Mouse (Mus musculus): Measurements from ENCODE around the gene Tor1b. TPM values are rescaled to one million over a fixed set of nuclear protein-coding genes. Genes with fewer than 3 reads are reported as not detected.
A peak's percentile ranks its signal among the peaks of the same experiment; 100 is the strongest.

Tor1b gene
- total and polyA plus RNA-seq, 3 experiments, result 33.0 to 55.6 (median 36.9) TPM

GRCm38 (mm10) chr2:31002857-31003256 is 50.1 kb downstream of the Tor1b start:
- DNase-seq (ENCODE audit: low read depth, low spot score), result no peak
- H3K27me3 ChIP-seq (ENCODE audit: control insufficient read depth in 1 of 2, insufficient read depth in 2 of 2, low read length in 2 of 2), result no peaks in the 10 kb centered on the region
- H3K36me3 ChIP-seq (ENCODE audit: control insufficient read depth in 1 of 2, insufficient read depth in 2 of 2, low read length in 2 of 2), result peaks cover 0 to 9% of the 10 kb centered on the region in 2 experiments; a peak in 2 of 4 replicates
- TF ChIP-seq NELFE (IDR thresholded peaks at IDR 0.05; ENCODE audit: low read depth, low read length) (no peak), USF2 (IDR thresholded peaks at IDR 0.05; ENCODE audit: borderline replicate concordance in 1 of 2, insufficient read depth in 1 of 2, low read depth in 1 of 2, low read length in 2 of 2) (no peak), MYC (IDR thresholded peaks at IDR 0.05; ENCODE audit: low read depth, low read length) (no peak), EP300 (IDR thresholded peaks at IDR 0.05; ENCODE audit: low read depth in 1 of 2, low read length in 2 of 2) (no peak), HCFC1 (IDR thresholded peaks at IDR 0.05; ENCODE audit: low read depth, low read length) (no peak)
- no peaks in the 10 kb centered on the region for H3K9me3 ChIP-seq (replicated peaks; ENCODE audit: insufficient read depth, low read length)
- peaks cover 15 to 21% of the 10 kb centered on the region in 2 experiments for H3K4me1 ChIP-seq (ENCODE audit: control insufficient read depth in 1 of 2, insufficient read depth in 2 of 2, low read length in 2 of 2)
- H3K27ac ChIP-seq (ENCODE audit: control insufficient read depth, low read depth, low read length), result no peak overlapping the region
- H3K79me2 ChIP-seq (ENCODE audit: control insufficient read depth, insufficient read depth, low read length, poor library complexity), result peaks cover 3% of the 10 kb centered on the region; the same call in 1 of the 2 replicates
- H3K9ac ChIP-seq (ENCODE audit: control insufficient read depth, low read depth, low read length, poor library complexity, severe bottlenecking), result no peak overlapping the region
- no peak overlapping the region for H3K4me3 ChIP-seq (ENCODE audit: control insufficient read depth in 1 of 2, insufficient read depth in 1 of 2, low read depth in 2 of 2, low read length in 2 of 2)

- TF ChIP-seq JUND (IDR thresholded peaks at IDR 0.05; ENCODE audit: low read depth, low read length) (no peak), TCF12 (IDR thresholded peaks at IDR 0.05; ENCODE audit: low read depth, low read length) (peak; percentile 53), MYB (IDR thresholded peaks at IDR 0.05; ENCODE audit: low read depth, low read length) (peak; percentile 48; the same call in 1 of the 2 replicates), E2F4 (IDR thresholded peaks at IDR 0.05; ENCODE audit: borderline replicate concordance, low read depth, low read length) (no peak), UBTF (IDR thresholded peaks at IDR 0.05; ENCODE audit: borderline replicate concordance, insufficient read depth, low read depth, low read length) (no peak), ZMIZ1 (IDR thresholded peaks at IDR 0.05; ENCODE audit: low read depth, low read length) (0 out of 2 replicates have a peak, but pooled peaks have one; percentile 41), EP300 (IDR thresholded peaks at IDR 0.05; ENCODE audit: low read depth in 1 of 2, low read length in 2 of 2) (peak; percentile 65 to 69), USF1 (IDR thresholded peaks at IDR 0.05; ENCODE audit: low read depth, low read length) (no peak), MAZ (IDR thresholded peaks at IDR 0.05; ENCODE audit: low read depth, low read length) (peak; percentile 61; the same call in 1 of the 2 replicates), BHLHE40 (IDR thresholded peaks at IDR 0.05; ENCODE audit: borderline replicate concordance, low read depth, low read length) (no peak), CHD2 (IDR thresholded peaks at IDR 0.05; ENCODE audit: low read length) (no peak), TAL1 (IDR thresholded peaks at IDR 0.05; ENCODE audit: low read length) (peak; percentile 16; the same call in 1 of the 2 replicates), MXI1 (IDR thresholded peaks at IDR 0.05; ENCODE audit: low read depth, low read length) (peak; percentile 56; the same call in 1 of the 2 replicates), ZNF384 (IDR thresholded peaks at IDR 0.05; ENCODE audit: low read depth, low read length) (0 out of 2 replicates have a peak, but pooled peaks have one; percentile 27), NRF1 (IDR thresholded peaks at IDR 0.05; ENCODE audit: insufficient read depth, low read depth, low read length, poor library complexity, severe bottlenecking) (peak; percentile 23; the same call in 1 of the 2 replicates), MEF2A (IDR thresholded peaks at IDR 0.05; ENCODE audit: extremely low read depth, insufficient replicate concordance, low read depth, low read length, poor library complexity, severe bottlenecking) (peak; percentile 76; the same call in 1 of the 2 replicates), MAX (IDR thresholded peaks at IDR 0.05; ENCODE audit: low read length) (peak; percentile 41; the same call in 1 of the 2 replicates), GATA1 (IDR thresholded peaks at IDR 0.05; ENCODE audit: low read depth, low read length) (peak; percentile 38; the same call in 1 of the 2 replicates), ETS1 (IDR thresholded peaks at IDR 0.05; ENCODE audit: low read depth, low read length) (peak; percentile 73), TBP (IDR thresholded peaks at IDR 0.05; ENCODE audit: low read depth, low read length) (no peak), SIN3A (IDR thresholded peaks at IDR 0.05; ENCODE audit: low read length) (peak; percentile 56), ZC3H11A (IDR thresholded peaks at IDR 0.05; ENCODE audit: low read depth, low read length) (0 out of 2 replicates have a peak, but pooled peaks have one; percentile 6), HCFC1 (IDR thresholded peaks at IDR 0.05; ENCODE audit: low read depth, low read length) (0 out of 2 replicates have a peak, but pooled peaks have one; percentile 34), CHD1 (IDR thresholded peaks at IDR 0.05; ENCODE audit: low read depth, low read length) (0 out of 2 replicates have a peak, but pooled peaks have one; percentile 70), RCOR1 (IDR thresholded peaks at IDR 0.05; ENCODE audit: low read depth, low read length) (0 out of 2 replicates have a peak, but pooled peaks have one; percentile 22)
- H3K4me1 ChIP-seq (ENCODE audit: control insufficient read depth in 1 of 2, insufficient read depth in 2 of 2, low read length in 2 of 2), result peaks cover 15 to 22% of the 10 kb centered on the region in 2 experiments
- peaks cover 0 to 9% of the 10 kb centered on the region in 2 experiments; a peak in 2 of 4 replicates for H3K36me3 ChIP-seq (ENCODE audit: control insufficient read depth in 1 of 2, insufficient read depth in 2 of 2, low read length in 2 of 2)
- peaks cover 3% of the 10 kb centered on the region; the same call in 1 of the 2 replicates for H3K79me2 ChIP-seq (ENCODE audit: control insufficient read depth, insufficient read depth, low read length, poor library complexity)
- H3K27ac ChIP-seq (ENCODE audit: control insufficient read depth, low read depth, low read length), result peak overlapping the region; percentile 98
- H3K9me3 ChIP-seq (replicated peaks; ENCODE audit: insufficient read depth, low read length), result no peaks in the 10 kb centered on the region
- DNase-seq (ENCODE audit: low read depth, low spot score), result peak; percentile 64
- H3K27me3 ChIP-seq (ENCODE audit: control insufficient read depth in 1 of 2, insufficient read depth in 2 of 2, low read length in 2 of 2), result no peaks in the 10 kb centered on the region
- H3K9ac ChIP-seq (ENCODE audit: control insufficient read depth, low read depth, low read length, poor library complexity, severe bottlenecking), result peak overlapping the region; percentile 87
- H3K4me3 ChIP-seq (ENCODE audit: control insufficient read depth in 1 of 2, insufficient read depth in 1 of 2, low read depth in 2 of 2, low read length in 2 of 2), result peak overlapping the region; percentile 63 to 76
Measured at GRCm38 (mm10) chr2:31005453-31005852, 52.7 kb downstream of the Tor1b start.
